Mouse (Mus musculus): ENCODE measurements around the gene Olfr273. TPM values are rescaled to one million over a fixed set of nuclear protein-coding genes. Genes with fewer than 3 reads are reported as not detected.
"Not testable (repeated sequence)": the region's sequence is repeated elsewhere in the genome, so short reads cannot be mapped to it uniquely, and the experiment has no call there.

The Olfr273 gene
- polyA plus RNA-seq (2015; fragmentation: Nextera tagmentation; extraction: Ambion mirVana), result not detected in 2 replicates

- H3K36me3 ChIP-seq, result no peaks in the 10 kb centered on the region
- no peak within 1 kb of the TSS for H3K4me2 ChIP-seq
- H3K27ac ChIP-seq (replicated peaks), result no peak within 1 kb of the TSS
- ATAC-seq (ENCODE audit: low read depth), result no peak
- WGBS, result 77% methylated on average over 1 of the region's 1 CpGs
- H3K4me3 ChIP-seq, result no peak within 1 kb of the TSS
- no peak within 1 kb of the TSS for H3K9ac ChIP-seq
- H3K27me3 ChIP-seq, result no peaks in the 10 kb centered on the region
- H3K9me3 ChIP-seq, result no peaks in the 10 kb centered on the region
- no peaks in the 10 kb centered on the region for H3K4me1 ChIP-seq (replicated peaks)
Observed at GRCm38 (mm10) chr4:52859136-52859535, at the start of gene Olfr273. Gene Olfr273 (minus strand): TSS chr4:52859236.

GRCm38 (mm10) chr4:52864156-52864555, 5.1 kb upstream of the Olfr273 start:
- no peaks in the 10 kb centered on the region for H3K4me1 ChIP-seq (replicated peaks)
- H3K36me3 ChIP-seq, result no peaks in the 10 kb centered on the region
- no peak for ATAC-seq (ENCODE audit: low read depth)
- no peak overlapping the region for H3K27ac ChIP-seq (replicated peaks)
- no peaks in the 10 kb centered on the region for H3K9me3 ChIP-seq
- no peak overlapping the region for H3K4me3 ChIP-seq
- 92% methylated on average over 9 of the region's 9 CpGs for WGBS
- no peak overlapping the region for H3K4me2 ChIP-seq
- H3K27me3 ChIP-seq, result no peaks in the 10 kb centered on the region
- H3K9ac ChIP-seq, result no peak overlapping the region

- ATAC-seq (ENCODE audit: low read depth), result no peak
- Histone ChIP-seq H3K9me3 (no peaks in the 10 kb centered on the region), H3K9ac (no peak overlapping the region), H3K27ac (replicated peaks) (no peak overlapping the region), H3K4me3 (no peak overlapping the region), H3K4me1 (replicated peaks) (no peaks in the 10 kb centered on the region), H3K36me3 (no peaks in the 10 kb centered on the region), H3K4me2 (no peak overlapping the region), H3K27me3 (no peaks in the 10 kb centered on the region)
- WGBS, result 91% methylated on average over 5 of the region's 5 CpGs
Observed at GRCm38 (mm10) chr4:52849672-52850071, 9.4 kb downstream of the Olfr273 start.

- Histone ChIP-seq H3K4me3 (no peak overlapping the region), H3K9me3 (no peaks in the 10 kb centered on the region), H3K4me2 (no peak overlapping the region), H3K27ac (replicated peaks) (no peak overlapping the region), H3K36me3 (no peaks in the 10 kb centered on the region), H3K9ac (no peak overlapping the region), H3K4me1 (replicated peaks) (no peaks in the 10 kb centered on the region), H3K27me3 (no peaks in the 10 kb centered on the region)
- 63% methylated on average over 4 of the region's 4 CpGs for WGBS
- no peak for ATAC-seq (ENCODE audit: low read depth)
Observed at GRCm38 (mm10) chr4:52849039-52849635, 9.9 kb downstream of the Olfr273 start.

GRCm38 (mm10) chr4:52845411-52845810, 13.6 kb downstream of the Olfr273 start:
- H3K27me3 ChIP-seq; H3K4me2 ChIP-seq; H3K36me3 ChIP-seq; H3K4me1 ChIP-seq (replicated peaks); H3K9ac ChIP-seq; H3K9me3 ChIP-seq; H3K27ac ChIP-seq (replicated peaks); ATAC-seq (ENCODE audit: low read depth); H3K4me3 ChIP-seq: not testable (repeated sequence)
- WGBS, result 34% methylated on average over 1 of the region's 1 CpGs

- Histone ChIP-seq H3K36me3 (no peaks in the 10 kb centered on the region), H3K4me1 (replicated peaks) (no peaks in the 10 kb centered on the region), H3K9me3 (no peaks in the 10 kb centered on the region), H3K27me3 (no peaks in the 10 kb centered on the region), H3K4me3 (no peak overlapping the region), H3K4me2 (no peak overlapping the region), H3K27ac (replicated peaks) (no peak overlapping the region), H3K9ac (no peak overlapping the region)
- 95% methylated on average over 11 of the region's 11 CpGs for WGBS
- no peak for ATAC-seq (ENCODE audit: low read depth)
Observed at GRCm38 (mm10) chr4:52821375-52821774, 37.7 kb downstream of the Olfr273 start.

- H3K27me3 ChIP-seq, result no peaks in the 10 kb centered on the region
- ATAC-seq (ENCODE audit: low read depth), result no peak
- H3K9ac ChIP-seq, result no peak within 1 kb of the TSS
- H3K4me2 ChIP-seq, result no peak within 1 kb of the TSS
- no peaks in the 10 kb centered on the region for H3K36me3 ChIP-seq
- 83% methylated on average over 2 of the region's 2 CpGs for WGBS
- no peaks in the 10 kb centered on the region for H3K4me1 ChIP-seq (replicated peaks)
- H3K27ac ChIP-seq (replicated peaks), result no peak within 1 kb of the TSS
- H3K4me3 ChIP-seq, result no peak within 1 kb of the TSS
- H3K9me3 ChIP-seq, result no peaks in the 10 kb centered on the region
Observed at GRCm38 (mm10) chr4:52814304-52814703, 44.7 kb downstream of the Olfr273 start, which contains the start of gene Olfr275. Gene Olfr275 (plus strand): TSS chr4:52814604.

GRCm38 (mm10) chr4:52811871-52812270, 47.2 kb downstream of the Olfr273 start:
- Histone ChIP-seq H3K4me3 (no peak overlapping the region), H3K9me3 (no peaks in the 10 kb centered on the region), H3K4me2 (no peak overlapping the region), H3K4me1 (replicated peaks) (no peaks in the 10 kb centered on the region), H3K36me3 (no peaks in the 10 kb centered on the region), H3K27ac (replicated peaks) (no peak overlapping the region), H3K9ac (no peak overlapping the region), H3K27me3 (no peaks in the 10 kb centered on the region)
- no peak for ATAC-seq (ENCODE audit: low read depth)
- WGBS, result 46% methylated on average over 2 of the region's 2 CpGs

Other genes starting within 250 kb of the Olfr273 start
- gene Olfr275, start 44.6 kb downstream of the Olfr273 start, polyA plus RNA-seq (2015; fragmentation: Nextera tagmentation; extraction: Ambion mirVana), result not detected in 2 replicates
- gene Olfr272, start 59.9 kb upstream of the Olfr273 start, polyA plus RNA-seq (2015; fragmentation: Nextera tagmentation; extraction: Ambion mirVana), result not detected in 2 replicates
- gene Olfr270, start 105.3 kb upstream of the Olfr273 start, polyA plus RNA-seq (2015; fragmentation: Nextera tagmentation; extraction: Ambion mirVana), result not detected in 2 replicates
- gene Nipsnap3a, start 130.0 kb upstream of the Olfr273 start, polyA plus RNA-seq (2015; fragmentation: Nextera tagmentation; extraction: Ambion mirVana), result not detected in 2 replicates
- gene Nipsnap3b, start 152.6 kb upstream of the Olfr273 start, polyA plus RNA-seq (2015; fragmentation: Nextera tagmentation; extraction: Ambion mirVana), result 172 and 181 TPM in 2 replicates

All from neural tube, embryonic 13.5 days (tissue).